Mouse (Mus musculus): Measurements from ENCODE around the gene Hey2. TPM values are rescaled to one million over a fixed set of nuclear protein-coding genes. Genes with fewer than 3 reads are reported as not detected.

Gene Hey2
- total RNA-seq, 2 experiments from 2014 or later = 5.4 to 7.4 TPM

GRCm38 (mm10) chr10:30810247-30810966 lies 32.2 kb downstream of the Hey2 start:
- H3K4me3 ChIP-seq = peak overlapping the region; percentile 78
- TF ChIP-seq CTCF (conservative IDR thresholded peaks at IDR 0.05) = no peak
- peak overlapping the region; percentile 76 for H3K27ac ChIP-seq
- DNase-seq (ENCODE audit: low spot score in 2 of 2) = no peak

DNA sequence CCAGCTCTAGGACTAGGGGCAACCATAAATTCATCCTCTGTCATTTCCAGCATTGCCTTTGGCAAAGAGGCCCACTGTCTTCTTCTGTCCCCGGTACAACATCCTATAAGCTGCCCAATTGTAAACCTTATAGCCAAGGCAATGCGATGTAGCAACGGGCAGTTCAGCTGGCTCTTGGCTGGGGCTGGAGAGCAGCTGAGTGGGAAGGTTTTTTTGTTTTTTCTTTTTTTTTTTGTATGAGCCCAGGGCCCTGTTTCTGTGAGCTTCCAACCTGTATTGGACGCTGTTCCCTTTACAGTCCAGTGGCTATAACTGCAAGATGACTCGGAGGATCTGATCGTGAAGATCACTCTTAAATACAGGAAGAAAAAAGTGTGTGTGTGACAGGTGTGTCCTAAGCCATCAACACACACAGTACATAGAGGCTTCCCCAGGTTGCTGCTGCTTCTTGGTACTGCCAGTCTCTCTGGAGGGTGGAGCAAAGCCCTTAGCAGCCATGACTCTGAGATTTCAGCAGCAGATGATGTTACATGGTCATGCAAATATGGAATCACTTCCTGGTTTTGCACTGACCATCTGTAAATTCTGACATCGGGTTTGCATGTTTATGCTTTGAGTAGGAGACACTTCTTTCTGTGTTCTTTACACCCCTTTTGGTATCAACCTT lies 38.9 kb downstream of the Hey2 start:
- Histone ChIP-seq H3K4me3 (peak overlapping the region; percentile 82), H3K27ac (peak overlapping the region; percentile 99)
- TF ChIP-seq CTCF (conservative IDR thresholded peaks at IDR 0.05) = no peak
- no peak for DNase-seq (ENCODE audit: low spot score in 2 of 2)

GRCm38 (mm10) chr10:30802681-30803586 lies 39.7 kb downstream of the Hey2 start, which contains the start of gene Ncoa7:
Gene Ncoa7 (minus strand): TSS chr10:30803326.
- DNase-seq (ENCODE audit: low spot score in 2 of 2) = peak; percentile 55 to 59
- Histone ChIP-seq H3K27ac (peak within 1 kb of the TSS; percentile 99), H3K4me3 (peak within 1 kb of the TSS; percentile 82)
- no peak; the same call in 1 of the 2 replicates for TF ChIP-seq CTCF (conservative IDR thresholded peaks at IDR 0.05)

- peak; percentile 48 for TF ChIP-seq CTCF (conservative IDR thresholded peaks at IDR 0.05)
- no peak for DNase-seq (ENCODE audit: low spot score in 2 of 2)
- peak overlapping the region; percentile 99 for H3K27ac ChIP-seq
- H3K4me3 ChIP-seq = peak overlapping the region; percentile 82
Observed at GRCm38 (mm10) chr10:30802033-30802432, 40.6 kb downstream of the Hey2 start.

DNA sequence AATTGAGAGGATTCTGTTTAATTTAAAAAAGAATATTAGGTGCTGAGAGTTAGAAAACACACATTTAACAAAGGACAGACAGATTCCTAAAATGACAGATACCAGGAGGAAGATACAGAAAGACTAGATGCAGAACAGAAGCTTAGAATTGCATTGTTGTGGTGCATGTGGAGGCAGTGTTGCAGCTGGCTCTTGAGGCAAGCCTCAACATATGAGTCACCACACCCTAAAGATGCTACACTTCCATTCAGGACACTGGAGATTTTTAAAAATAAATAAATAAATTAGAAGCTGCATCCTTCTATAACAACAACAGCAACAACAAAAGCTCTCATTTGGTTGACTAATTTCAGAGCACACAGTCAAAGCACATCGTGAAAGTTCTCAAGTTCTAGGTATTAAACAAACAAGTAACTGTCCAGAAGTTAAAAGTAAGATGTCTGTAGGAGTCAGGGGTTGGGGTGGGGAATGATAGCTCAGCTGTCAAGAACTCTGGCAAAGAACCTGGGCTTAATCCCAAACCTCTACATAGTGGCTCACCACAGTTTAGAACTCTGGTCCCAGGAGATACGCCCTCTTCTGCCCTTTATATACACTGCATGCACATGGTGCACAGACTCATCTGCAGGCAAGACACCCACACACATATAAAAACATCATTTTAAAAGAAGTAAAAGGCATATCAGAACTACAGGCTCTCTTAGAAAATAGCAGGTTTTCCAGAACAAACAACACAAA lies 42.7 kb downstream of the Hey2 start:
- Histone ChIP-seq H3K27ac (no peak overlapping the region), H3K4me3 (no peak overlapping the region)
- no peak for TF ChIP-seq CTCF (conservative IDR thresholded peaks at IDR 0.05)
- no peak for DNase-seq (ENCODE audit: low spot score in 2 of 2)

DNA sequence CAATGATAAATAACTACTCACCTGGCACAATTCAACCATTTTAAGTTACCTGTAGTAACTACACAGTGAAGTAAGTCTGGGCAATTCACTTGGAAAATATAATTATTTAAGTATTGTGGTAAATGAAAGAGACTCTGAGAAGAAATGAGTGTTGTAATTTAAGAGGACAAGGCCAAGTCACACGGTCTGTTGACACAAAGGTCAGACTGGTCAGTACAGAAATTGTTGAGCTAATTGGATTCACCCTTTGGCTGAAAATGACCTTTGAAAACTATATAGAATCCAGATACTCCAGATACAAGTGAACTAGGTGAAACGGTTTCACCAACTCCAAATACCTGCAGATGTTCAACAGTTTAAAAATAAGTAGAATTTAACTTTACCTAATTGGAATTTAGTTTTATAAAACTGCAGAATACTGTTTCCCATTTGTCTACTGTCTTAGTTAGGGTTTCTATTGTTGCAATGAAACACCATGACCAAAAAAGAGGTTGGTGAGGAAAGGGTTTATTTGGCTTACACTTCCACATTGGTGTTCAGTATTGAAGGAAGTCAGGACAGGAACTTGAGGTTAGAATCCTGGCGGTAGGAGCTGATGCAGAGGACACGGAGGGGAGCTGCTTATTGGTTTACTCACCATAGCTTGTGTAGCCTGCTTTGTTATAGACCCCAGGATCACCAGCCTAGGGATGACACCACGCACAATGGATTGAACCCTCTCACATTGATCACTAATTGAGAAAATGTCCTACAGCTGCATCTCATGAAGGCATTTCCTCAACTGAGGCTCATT lies 45.9 kb downstream of the Hey2 start:
- Histone ChIP-seq H3K4me3 (no peak overlapping the region), H3K27ac (no peak overlapping the region)
- no peak for TF ChIP-seq CTCF (conservative IDR thresholded peaks at IDR 0.05)
- no peak for DNase-seq (ENCODE audit: low spot score in 2 of 2)

- TF ChIP-seq CTCF (conservative IDR thresholded peaks at IDR 0.05) = no peak
- Histone ChIP-seq H3K4me3 (no peak overlapping the region), H3K27ac (no peak overlapping the region)
- DNase-seq (ENCODE audit: low spot score in 2 of 2) = no peak
Observed at GRCm38 (mm10) chr10:30791016-30791415, 51.6 kb downstream of the Hey2 start.

GRCm38 (mm10) chr10:30789521-30789920 lies 53.1 kb downstream of the Hey2 start:
- no peak overlapping the region for H3K27ac ChIP-seq
- no peak overlapping the region for H3K4me3 ChIP-seq
- DNase-seq (ENCODE audit: low spot score in 2 of 2) = no peak
- no peak for TF ChIP-seq CTCF (conservative IDR thresholded peaks at IDR 0.05)

DNA sequence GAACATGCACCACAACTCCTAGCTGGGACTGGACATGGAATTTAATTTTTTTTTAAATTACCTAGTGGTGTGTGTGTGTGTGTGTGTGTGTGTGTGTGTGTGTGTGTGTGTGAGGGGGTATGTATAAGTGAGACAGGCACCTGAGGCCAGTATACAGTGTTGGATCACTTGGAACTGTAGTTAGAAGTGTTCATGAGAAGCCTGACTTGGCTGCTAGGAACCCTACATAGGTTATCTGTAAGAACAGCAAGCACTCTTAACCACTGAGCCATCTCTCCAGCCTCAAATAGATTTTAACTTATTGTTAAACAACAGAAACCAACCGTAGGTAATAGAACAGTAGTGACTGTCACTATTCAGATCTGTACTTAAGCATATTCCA lies 54.3 kb downstream of the Hey2 start:
- no peak for TF ChIP-seq CTCF (conservative IDR thresholded peaks at IDR 0.05)
- DNase-seq (ENCODE audit: low spot score in 2 of 2) = no peak
- Histone ChIP-seq H3K27ac (no peak overlapping the region), H3K4me3 (no peak overlapping the region)

DNA sequence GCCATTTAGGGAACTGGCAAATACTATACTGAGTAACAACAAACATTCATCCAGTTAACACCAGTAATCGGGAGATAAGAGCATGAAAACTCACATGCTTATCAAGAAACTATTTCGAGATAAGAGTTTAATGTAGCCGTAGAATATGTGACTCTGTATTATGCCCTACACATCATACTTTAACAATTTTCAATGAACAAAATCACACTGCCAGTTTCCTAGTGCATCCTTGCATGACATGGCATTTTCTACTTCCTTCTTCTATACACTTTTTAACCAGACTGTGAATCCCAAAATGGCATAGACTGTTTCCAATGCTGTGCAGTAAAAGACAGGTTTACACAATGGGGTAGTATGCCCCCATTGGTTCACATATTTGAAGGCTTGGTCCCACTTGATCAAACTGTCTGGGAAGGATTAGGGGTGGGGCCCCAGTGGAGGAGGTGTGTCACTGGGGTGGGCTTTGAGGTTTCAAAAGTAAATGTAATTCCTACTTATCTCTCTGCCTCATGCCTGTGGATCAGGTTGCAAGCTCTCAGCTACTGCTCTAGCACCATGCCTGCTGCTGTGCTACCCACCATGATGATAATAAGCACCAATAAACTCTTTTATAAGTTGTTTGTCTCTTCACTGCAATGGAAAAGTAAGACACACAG lies 54.8 kb downstream of the Hey2 start:
- H3K4me3 ChIP-seq = no peak overlapping the region
- TF ChIP-seq CTCF (conservative IDR thresholded peaks at IDR 0.05) = no peak
- H3K27ac ChIP-seq = no peak overlapping the region
- no peak for DNase-seq (ENCODE audit: low spot score in 2 of 2)

DNA sequence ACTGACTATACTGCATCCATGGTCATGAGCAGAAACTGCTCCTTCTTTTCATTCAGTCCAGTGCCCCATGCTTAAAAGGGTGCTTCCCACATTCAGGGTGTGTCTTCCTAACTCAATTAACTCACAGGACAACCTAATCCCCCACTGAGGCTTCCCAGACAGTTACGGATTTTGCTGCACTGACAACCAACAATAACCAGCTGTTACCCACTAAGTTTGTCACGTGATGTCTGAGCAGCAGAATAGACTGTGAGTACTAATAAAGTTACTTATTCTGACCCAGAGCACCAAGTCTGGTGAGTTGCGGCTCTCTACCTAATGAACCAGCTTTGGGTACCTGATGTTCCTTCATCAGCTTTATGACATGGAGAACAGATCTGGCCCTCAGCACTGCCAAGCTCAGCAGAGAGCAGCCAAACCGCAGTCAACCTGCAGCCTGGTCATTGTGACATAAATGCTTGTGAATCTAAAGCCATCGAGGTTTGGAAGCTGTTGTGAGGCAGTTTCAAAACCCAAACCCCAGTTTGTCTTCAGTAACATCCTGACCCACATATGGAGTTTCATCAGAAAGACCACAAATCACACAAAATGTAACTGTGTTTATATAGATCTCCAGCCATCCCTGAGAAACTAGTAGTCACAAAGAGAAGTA lies 56.4 kb downstream of the Hey2 start:
- no peak overlapping the region for H3K27ac ChIP-seq
- no peak for DNase-seq (ENCODE audit: low spot score in 2 of 2)
- H3K4me3 ChIP-seq = no peak overlapping the region
- no peak for TF ChIP-seq CTCF (conservative IDR thresholded peaks at IDR 0.05)

Other genes with a start within 250 kb of the Hey2 start
- gene Trmt11, start 242.1 kb downstream of the Hey2 start, total RNA-seq (2021) = 10 to 100 TPM; 10.1 to 10.9 TPM
- 10 to 100 TPM; 36.3 to 38.1 TPM for gene Hint3, start 213.2 kb downstream of the Hey2 start, total RNA-seq (2021)
- 10 to 100 TPM; 98.8 to 99.0 TPM for gene Ncoa7, start 39.5 kb downstream of the Hey2 start, total RNA-seq (2021)

Measured in layer of hippocampus, adult 2 months (tissue).